Mouse (Mus musculus) inflammation-experienced regulatory T-cells, adult 6 months (primary cell): ENCODE measurements around the gene Agrp. TPM values are rescaled to one million over a fixed set of nuclear protein-coding genes. Genes with fewer than 3 reads are reported as not detected.
"Not testable (repeated sequence)": the region's sequence is repeated elsewhere in the genome, so short reads cannot be mapped to it uniquely, and the experiment has no call there.

Source experiments
- ATAC-seq: one replicate; pipeline ENCODE4 v1.8.0; 2017
- polyA plus RNA-seq, 3 experiments: library from polyadenylated mRNA; unstranded; fragments of 100-300 nt; shearing (Covaris generic); gene quantifications; one replicate each; pipeline ENCODE4 v1.2.1; 2017

The Agrp gene
- polyA plus RNA-seq, 3 experiments from 2014 or later = 0.74 to 2.5 (median 1.5) TPM

- ATAC-seq = peak; percentile 90
These were observed 40.7 kb downstream of the Agrp start for GRCm38 (mm10) chr8:105596362-105597034.

- ATAC-seq = no peak
These were observed 42.5 kb downstream of the Agrp start for GRCm38 (mm10) chr8:105594451-105595242.

DNA sequence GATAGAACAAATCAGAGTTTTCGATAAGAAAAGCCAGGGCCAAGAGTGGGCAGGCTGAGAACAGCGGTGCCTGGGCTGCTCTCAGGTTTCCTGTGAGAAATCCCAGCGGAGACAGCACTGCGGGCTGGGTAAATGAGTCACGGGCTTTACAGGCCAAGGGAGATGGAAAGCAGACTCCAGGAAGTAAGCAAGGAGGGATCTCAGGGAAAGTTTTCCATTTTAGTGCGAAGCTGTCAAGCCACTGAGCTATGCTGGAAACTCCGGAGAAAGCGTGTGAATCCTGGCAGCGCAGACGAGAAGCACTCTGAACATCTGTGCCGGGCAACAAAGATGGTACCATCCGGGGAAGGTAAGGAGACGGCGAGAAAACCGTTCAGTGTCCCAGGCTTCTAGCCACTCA lies 43.3 kb downstream of the Agrp start:
- no peak for ATAC-seq

- ATAC-seq = no peak
These were observed 44.8 kb downstream of the Agrp start for GRCm38 (mm10) chr8:105592431-105592830.

DNA sequence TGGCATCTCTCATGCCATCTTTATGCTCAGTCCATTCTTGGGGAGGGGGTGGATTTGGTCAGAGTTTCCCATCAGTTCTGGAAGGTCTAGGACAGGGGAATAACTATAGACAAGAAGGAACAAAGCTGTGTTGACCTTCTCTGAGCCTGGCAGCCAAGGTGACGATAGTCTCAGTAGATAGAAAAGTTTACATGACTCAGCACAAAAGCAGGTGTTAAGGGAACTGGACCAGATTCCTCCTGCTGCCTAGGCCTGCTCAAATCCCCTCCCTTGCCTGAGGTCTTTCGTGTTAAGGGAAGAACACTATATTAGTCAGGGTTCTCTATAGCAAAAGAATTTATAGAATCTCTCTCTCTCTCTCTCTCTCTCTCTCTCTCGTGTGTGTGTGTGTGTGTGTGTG lies 57.5 kb downstream of the Agrp start:
- ATAC-seq = no peak

- ATAC-seq = no peak
These were observed 61.7 kb downstream of the Agrp start for GRCm38 (mm10) chr8:105575538-105575937.

- ATAC-seq = no peak
These were observed 62.5 kb downstream of the Agrp start for GRCm38 (mm10) chr8:105574741-105575140.

GRCm38 (mm10) chr8:105573427-105573826 lies 63.8 kb downstream of the Agrp start:
- ATAC-seq = no peak

DNA sequence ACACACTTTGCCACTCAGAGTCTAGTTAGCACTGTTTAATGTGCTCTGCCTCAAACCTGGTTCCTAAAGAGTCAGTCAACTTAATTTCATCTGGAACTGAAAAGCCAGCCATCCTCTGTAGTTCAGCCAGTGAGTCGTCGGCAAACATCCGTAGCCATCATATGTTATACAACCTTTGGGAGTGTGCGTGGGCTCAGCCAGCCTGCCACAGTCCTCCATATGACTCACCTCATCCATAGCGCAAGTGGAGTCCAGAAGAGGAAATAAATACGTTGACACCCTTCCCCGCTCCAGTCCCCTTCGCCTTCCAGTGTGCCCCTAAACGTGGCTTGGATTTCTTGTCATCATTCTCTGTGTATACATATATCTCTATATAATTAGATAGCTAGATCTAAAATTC lies 65.4 kb downstream of the Agrp start:
- ATAC-seq = no peak

DNA sequence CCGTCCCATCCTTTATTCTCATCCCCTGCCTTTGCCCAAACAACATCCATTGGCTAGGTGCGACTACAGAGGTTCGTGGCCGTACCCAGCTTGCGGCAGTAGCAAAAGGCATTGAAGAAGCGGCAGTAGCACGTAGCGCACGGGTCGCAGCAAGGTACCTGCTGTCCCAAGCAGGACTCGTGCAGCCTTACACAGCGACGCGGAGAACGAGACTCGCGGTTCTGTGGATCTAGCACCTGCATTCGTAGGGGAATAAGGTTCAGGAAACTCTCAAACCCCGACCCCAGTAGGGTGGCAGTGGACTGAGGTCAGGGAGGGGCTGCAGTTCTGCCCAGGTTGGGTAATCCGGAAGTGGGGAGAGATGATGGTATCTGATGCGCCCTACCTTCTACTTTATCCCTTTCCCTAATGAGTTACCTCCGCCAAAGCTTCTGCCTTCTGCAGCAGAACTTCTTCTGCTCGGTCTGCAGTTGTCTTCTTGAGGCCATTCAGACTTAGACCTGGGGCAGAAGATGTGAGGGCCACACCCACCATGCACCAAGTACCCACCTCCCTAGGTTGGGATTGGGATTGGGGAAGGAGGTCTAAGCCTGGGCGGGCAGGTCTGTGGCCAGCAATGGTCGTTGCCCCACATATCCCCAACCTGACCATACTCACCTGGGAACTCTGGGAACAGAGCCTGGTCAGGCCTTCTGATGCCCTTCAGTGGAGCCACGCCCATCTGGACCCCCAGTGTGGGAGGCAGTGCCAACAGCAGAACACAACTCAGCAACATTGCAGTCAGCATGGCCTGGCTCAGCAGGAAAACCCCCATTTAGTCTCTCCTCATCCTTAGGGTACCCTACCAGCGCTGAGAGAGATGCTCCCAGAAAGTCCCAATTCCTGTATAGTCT lies 70.2 kb downstream of the Agrp start:
- no peak for ATAC-seq

DNA sequence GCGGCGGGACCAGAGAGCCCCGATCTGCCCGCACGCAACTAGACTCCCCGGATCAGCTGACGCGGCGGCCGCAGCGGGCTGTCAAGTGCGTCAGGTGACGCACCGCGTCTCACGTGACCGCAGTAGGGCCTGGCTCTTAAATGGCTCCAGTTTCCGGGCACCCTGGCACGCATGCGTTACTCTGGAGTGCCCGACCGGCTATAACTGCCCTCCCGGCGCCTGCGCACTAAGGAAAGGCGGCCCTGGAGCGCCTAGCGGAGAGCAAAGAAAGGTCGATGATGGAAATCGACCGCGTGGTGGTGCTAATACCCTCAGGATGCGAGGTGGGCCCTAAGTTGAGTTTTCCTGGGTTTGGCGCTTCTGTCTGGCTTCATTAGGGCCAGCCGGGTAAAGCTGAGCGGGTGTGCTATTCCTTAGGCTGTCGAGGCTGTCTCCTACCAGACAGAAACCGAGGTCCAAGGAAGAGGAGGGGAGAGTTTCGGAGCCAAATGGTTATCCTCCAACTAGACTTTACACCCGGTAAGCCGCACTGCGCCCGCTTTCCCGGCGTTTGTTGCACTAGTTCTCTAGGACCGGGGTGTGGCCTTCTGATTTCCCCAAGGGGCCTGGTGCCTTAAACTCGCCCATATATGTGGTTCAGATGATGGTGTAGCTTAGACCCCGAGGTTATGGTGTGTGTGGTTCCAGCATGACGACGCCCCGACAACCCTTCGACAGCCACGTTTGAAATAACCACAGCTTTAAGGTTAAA lies 71.1 kb downstream of the Agrp start, which contains the start of gene Atp6v0d1:
Gene Atp6v0d1, minus strand, starts transcription at position 96 of the 751 bp plus-strand sequence.
- peak; percentile 89 for ATAC-seq

- ATAC-seq = peak; percentile 5
These were observed 71.8 kb downstream of the Agrp start for GRCm38 (mm10) chr8:105565401-105565881.

DNA sequence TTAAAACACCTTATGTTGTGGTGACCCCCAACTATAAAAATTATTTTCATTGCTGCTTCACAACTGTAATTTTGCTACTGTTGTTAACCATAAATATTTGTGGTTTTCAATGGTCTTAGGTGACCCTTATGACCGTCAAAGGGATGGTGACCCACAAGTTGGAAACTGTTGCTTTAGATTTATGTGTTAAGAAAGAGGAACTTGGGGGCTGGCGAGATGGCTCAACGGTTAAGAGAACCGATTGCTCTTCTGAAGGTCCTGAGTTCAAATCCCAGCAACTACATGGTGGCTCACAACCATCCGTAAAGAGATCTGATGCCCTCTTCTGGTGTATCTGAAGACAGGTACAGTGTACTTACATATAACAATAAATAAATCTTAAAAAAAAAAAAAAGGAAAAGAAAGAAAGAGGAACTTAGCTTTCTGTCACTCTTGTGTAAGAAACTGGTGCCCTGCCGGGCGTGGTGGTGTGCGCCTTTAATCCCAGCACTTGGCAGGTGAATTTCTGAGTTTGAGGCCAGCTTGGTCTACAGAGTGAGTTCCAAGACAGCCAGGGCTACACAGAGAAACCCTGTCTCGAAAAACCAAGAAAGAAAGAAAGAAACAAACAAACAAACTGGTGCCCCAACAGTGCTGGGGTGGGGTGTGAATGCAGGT lies 72.5 kb downstream of the Agrp start:
- ATAC-seq = not testable (repeated sequence)

DNA sequence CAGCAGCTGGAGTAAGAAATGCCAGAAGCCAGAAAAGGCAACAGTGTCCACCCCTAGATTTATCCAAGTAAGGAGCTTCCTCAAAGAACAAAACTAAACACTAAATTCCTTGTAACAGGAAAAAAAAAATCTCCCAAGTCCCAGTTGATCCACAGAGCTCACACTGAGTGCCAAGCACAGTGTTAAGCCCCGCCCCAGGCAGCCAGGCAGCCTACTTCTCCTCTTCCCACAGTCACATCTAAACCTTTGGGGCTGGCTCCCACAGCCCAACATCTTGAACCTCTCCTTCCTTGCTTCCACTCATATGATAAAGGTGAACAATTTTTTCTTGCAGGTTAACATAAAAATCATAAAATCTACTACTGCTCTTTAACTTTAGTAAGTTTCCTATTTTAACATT lies 73.3 kb downstream of the Agrp start:
- no peak for ATAC-seq

GRCm38 (mm10) chr8:105562863-105563262 lies 74.3 kb downstream of the Agrp start:
- ATAC-seq = no peak

GRCm38 (mm10) chr8:105555230-105555629 lies 82.0 kb downstream of the Agrp start:
- no peak for ATAC-seq

DNA sequence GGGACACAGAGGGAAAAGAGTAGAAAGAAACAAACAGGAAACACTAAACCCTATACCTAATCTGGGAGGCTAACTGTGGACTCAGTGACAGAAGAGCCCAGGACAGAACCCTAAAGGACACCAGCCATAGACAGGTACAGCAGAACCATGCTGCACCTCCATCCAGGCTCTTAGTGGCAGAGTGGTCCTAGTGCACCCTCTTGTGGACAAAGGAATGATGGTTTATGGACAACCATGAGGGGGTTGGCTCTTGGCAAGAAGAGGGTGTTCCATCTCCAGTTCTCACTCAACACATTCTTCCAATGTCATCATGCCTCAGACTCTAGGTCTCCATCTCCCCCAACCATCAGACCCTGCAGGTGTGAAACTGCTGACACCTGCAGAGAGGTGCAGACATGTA lies 83.1 kb downstream of the Agrp start:
- peak; percentile 46 for ATAC-seq

DNA sequence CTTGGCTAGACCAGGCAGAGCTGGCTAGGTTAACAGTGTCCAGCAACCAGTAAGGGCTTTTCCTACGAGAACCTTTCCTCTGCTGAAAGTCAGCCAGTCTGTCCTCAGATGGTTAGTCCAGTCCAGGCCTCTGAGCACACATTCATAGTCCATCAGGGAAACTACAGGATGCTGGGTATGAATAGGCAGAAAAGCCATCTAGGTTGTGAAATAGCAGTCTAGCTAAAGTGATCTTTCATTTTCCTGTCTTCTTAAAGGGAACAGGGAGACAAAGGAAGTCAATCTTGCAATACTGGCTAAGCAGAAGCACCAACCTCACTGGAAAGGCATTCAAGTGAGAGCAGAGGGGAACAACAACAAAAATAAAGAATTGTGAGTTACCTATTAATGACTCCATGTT lies 84.4 kb downstream of the Agrp start:
- no peak for ATAC-seq

DNA sequence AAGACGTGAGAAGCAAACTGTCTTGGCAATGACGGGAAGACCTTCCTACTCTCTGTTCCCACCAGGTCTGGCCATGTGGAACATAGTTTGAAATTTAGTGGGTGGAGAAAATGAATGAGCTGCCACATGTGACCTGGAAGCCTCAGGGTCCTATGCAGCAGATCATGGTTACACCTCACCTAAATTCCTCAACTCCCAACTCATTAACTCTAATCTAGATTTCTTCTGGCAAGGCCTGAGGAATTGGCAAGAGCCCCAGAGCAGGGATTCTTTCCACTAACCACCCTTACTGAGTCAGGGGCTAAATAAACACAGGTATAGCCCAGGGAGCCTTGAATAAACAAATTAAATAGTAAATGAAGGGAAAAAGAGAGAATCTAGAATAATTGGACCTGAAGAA lies 85.2 kb downstream of the Agrp start:
- ATAC-seq = no peak

DNA sequence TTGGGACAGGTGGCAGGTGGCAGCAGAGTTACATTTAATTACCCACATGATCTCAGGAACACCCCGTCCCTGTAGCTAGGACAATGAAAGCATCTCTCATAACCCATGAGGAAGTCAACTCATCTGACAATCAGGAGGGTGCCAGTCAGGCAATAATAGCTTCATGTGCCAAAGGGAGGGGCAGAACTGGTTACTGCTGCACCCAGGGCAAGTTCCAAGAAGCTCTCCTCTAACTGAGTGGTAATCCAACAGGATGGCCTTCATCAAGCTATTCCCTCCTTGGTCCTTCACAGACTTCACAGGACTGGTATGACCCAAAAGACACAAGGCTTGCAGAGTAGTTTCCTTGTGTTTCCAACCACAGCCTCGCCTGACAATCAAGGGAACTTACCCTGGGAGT lies 87.1 kb downstream of the Agrp start:
- ATAC-seq = no peak

DNA sequence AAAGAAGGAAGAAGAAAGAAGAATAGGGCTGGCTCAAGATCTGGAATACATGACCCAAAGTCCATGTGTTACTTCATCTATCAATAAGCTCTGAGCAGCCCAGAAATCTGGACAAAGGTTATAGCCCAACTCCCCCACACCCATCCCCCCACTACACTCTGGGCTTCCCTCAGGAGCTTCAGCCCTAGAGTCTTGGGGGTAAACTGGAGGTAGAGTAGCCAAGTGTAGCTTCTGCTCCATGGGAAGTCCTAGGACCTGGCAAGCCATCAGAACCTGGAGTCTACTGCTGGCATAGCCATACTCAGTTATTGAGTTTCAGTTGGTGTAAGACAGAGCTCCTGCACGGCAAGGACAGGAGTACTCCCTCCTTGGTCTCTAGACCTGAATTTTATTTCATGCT lies 87.7 kb downstream of the Agrp start:
- no peak for ATAC-seq
